Mouse (Mus musculus): ENCODE measurements at regions not wholly inside any gene's neighbourhood (a gene's known extent, or its start where the extent isn't known, plus 50 kb on each side); places are given as distances from the start of the nearest gene placed in this dataset.

DNA sequence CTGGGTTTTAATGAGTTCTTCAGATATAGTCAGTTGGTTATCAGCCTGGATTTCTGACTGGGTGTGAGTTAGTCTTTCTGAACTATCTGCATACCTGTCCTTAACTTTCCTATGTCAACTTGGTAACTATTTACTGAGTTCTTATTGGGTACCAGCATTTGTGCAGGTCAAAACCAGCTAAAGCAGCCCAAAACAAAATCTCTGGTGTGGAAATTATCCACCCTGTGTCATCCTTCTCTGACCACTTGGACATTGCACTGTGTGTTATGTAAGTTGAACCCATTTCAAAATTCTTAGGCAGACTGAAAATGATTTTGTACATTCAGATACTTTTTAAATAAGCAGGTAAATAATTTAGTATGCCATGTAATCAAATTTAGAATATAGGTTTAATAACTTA lies 232.7 kb downstream of the Lmo4 start:
- TF ChIP-seq CTCF (IDR thresholded peaks at IDR 0.05): no peak
- no peak for TF ChIP-seq EP300 (IDR thresholded peaks at IDR 0.05)

All from lung, postnatal 0 days (tissue).